Mouse (Mus musculus) forebrain, postnatal 0 days (tissue): ENCODE measurements around the gene Ptger2. TPM values are rescaled to one million over a fixed set of nuclear protein-coding genes. Genes with fewer than 3 reads are reported as not detected.

ENCODE experiments used
- ATAC-seq: fragments of 200-750 bp; cut with Nextera tagmentation; 2 replicates; pipeline ENCODE4 v1.8.0; 2017; ENCODE audit warnings: mild to moderate bottlenecking, moderate library complexity
- DNase-seq: peaks from one replicate; pipeline ENCODE4 v3.0.0-alpha.2; 2015
- H3K27ac ChIP-seq: fragments of 300-500 bp; sonication (generic); 2 replicates; pipeline ENCODE4 v1.5.1; 2014; ENCODE audit warnings: low read depth, mild to moderate bottlenecking, antibody characterized with exemption, low read length, moderate library complexity, mixed read lengths
- H3K27me3 ChIP-seq: fragments of 300-500 bp; sonication (generic); 2 replicates; pipeline ENCODE4 v1.6.1; 2014; ENCODE audit warnings: mild to moderate bottlenecking, low read length, mixed read lengths; ENCODE audit not compliant: insufficient read depth
- H3K36me3 ChIP-seq: fragments of 300-500 bp; sonication (generic); 2 replicates; pipeline ENCODE4 v1.6.1; 2014; ENCODE audit warnings: mild to moderate bottlenecking, moderate library complexity; ENCODE audit not compliant: insufficient read depth
- H3K4me1 ChIP-seq: fragments of 300-500 bp; sonication (generic); 2 replicates; pipeline ENCODE4 v1.6.1; 2014; ENCODE audit warnings: antibody characterized with exemption; ENCODE audit not compliant: insufficient read depth
- H3K4me2 ChIP-seq: fragments of 300-500 bp; sonication (generic); 2 replicates; pipeline ENCODE4 v1.6.1; 2014; ENCODE audit warnings: low read depth, mild to moderate bottlenecking, moderate library complexity
- H3K4me3 ChIP-seq: fragments of 300-500 bp; sonication (generic); 2 replicates; pipeline ENCODE4 v1.5.1; 2014; ENCODE audit warnings: low read depth, low read length, mixed read lengths
- H3K9ac ChIP-seq: fragments of 300-500 bp; sonication (generic); 2 replicates; pipeline ENCODE4 v1.6.1; 2014; ENCODE audit warnings: mild to moderate bottlenecking
- H3K9me3 ChIP-seq: fragments of 300-500 bp; sonication (generic); 2 replicates; pipeline ENCODE4 v1.6.1; 2016; ENCODE audit warnings: low read length
- CTCF ChIP-seq: sonication (generic); IDR thresholded peaks from 2 replicates; pipeline ENCODE4 v1.5.1; 2016; ENCODE audit warnings: antibody characterized with exemption, control low read depth, low read depth
- WGBS: fragments of 180-500 bp; shearing (Covaris S2); extraction: QIAGEN DNeasy Blood & Tissue Kit; methylation state at CpG from one replicate; pipeline ENCODE4 v1.1.7; 2014; 5-methylcytosine and 5-hydroxymethylcytosine counted together
- microRNA counts: library from miRNA; unstranded; fragments of <30 nt; microRNA quantifications from one replicate; lab custom pipeline; 2015
- microRNA-seq, 2 experiments: library from miRNA; unstranded; fragments of <30 nt; microRNA quantifications; one replicate each; pipeline ENCODE4; 2016
- polyA plus RNA-seq: library from polyadenylated mRNA; unstranded; fragments of >200 nt; fragmentation: Nextera tagmentation; extraction: Ambion mirVana; gene quantifications from 2 replicates; pipeline ENCODE4 v1.2.1, GENCODE M21; 2015
- total RNA-seq: library from RNA; depleted of rRNA; stranded (reverse); fragments of >200 nt; gene quantifications from 2 replicates; pipeline ENCODE4 v1.2.3, GENCODE M21; 2014; rRNA removed

Ptger2 gene
- total and polyA plus RNA-seq, 2 experiments from 2014 or later, result 0.46 to 1.2 TPM

GRCm38 (mm10) chr14:45048128-45048527, 60.1 kb downstream of the Ptger2 start:
- H3K27ac ChIP-seq, result no peak overlapping the region

GRCm38 (mm10) chr14:45049689-45050418, 61.9 kb downstream of the Ptger2 start:
- 71% methylated on average over 7 of the region's 7 CpGs for WGBS
- peak; percentile 36 for ATAC-seq
- no peak overlapping the region for H3K9ac ChIP-seq
- no peaks in the 10 kb centered on the region for H3K4me1 ChIP-seq
- no peaks in the 10 kb centered on the region for H3K9me3 ChIP-seq
- no peaks in the 10 kb centered on the region for H3K36me3 ChIP-seq
- H3K27ac ChIP-seq, result no peak overlapping the region
- no peak overlapping the region for H3K4me2 ChIP-seq
- H3K4me3 ChIP-seq, result no peak overlapping the region
- TF ChIP-seq CTCF, result no peak
- H3K27me3 ChIP-seq, result no peaks in the 10 kb centered on the region
- peak; percentile 7 for DNase-seq

More at GRCm38 (mm10) chr14:45048128-45048527, 60.1 kb downstream of the Ptger2 start:
- 73% methylated on average over 2 of the region's 2 CpGs for WGBS
- Histone ChIP-seq H3K4me3 (no peak overlapping the region), H3K36me3 (no peaks in the 10 kb centered on the region), H3K4me1 (no peaks in the 10 kb centered on the region), H3K9me3 (no peaks in the 10 kb centered on the region), H3K27me3 (no peaks in the 10 kb centered on the region), H3K9ac (no peak overlapping the region), H3K4me2 (no peak overlapping the region)
- ATAC-seq (no peak), DNase-seq (no peak)
- TF ChIP-seq CTCF, result no peak

GRCm38 (mm10) chr14:45050419-45050776, 62.4 kb downstream of the Ptger2 start:
- H3K4me3 ChIP-seq, result no peak overlapping the region
- ATAC-seq, result peak; percentile 23
- H3K4me1 ChIP-seq, result no peaks in the 10 kb centered on the region
- no peak for DNase-seq
- H3K9ac ChIP-seq, result no peak overlapping the region
- no peak overlapping the region for H3K27ac ChIP-seq
- WGBS, result 75% methylated on average over 1 of the region's 1 CpGs
- H3K4me2 ChIP-seq, result no peak overlapping the region
- no peaks in the 10 kb centered on the region for H3K9me3 ChIP-seq
- H3K36me3 ChIP-seq, result no peaks in the 10 kb centered on the region
- no peaks in the 10 kb centered on the region for H3K27me3 ChIP-seq
- no peak for TF ChIP-seq CTCF

GRCm38 (mm10) chr14:45051116-45051515, 63.1 kb downstream of the Ptger2 start:
- no peak for DNase-seq
- no peaks in the 10 kb centered on the region for H3K4me1 ChIP-seq
- H3K27ac ChIP-seq, result no peak overlapping the region
- no peaks in the 10 kb centered on the region for H3K9me3 ChIP-seq
- no peaks in the 10 kb centered on the region for H3K27me3 ChIP-seq
- 92% methylated on average over 7 of the region's 7 CpGs for whole genome bisulfite sequencing
- no peak for ATAC-seq
- H3K9ac ChIP-seq, result no peak overlapping the region
- no peaks in the 10 kb centered on the region for H3K36me3 ChIP-seq
- TF ChIP-seq CTCF, result no peak
- no peak overlapping the region for H3K4me3 ChIP-seq
- no peak overlapping the region for H3K4me2 ChIP-seq

MicroRNA genes within 50 kb of the gene (microRNA counts, 519-probe panel; counts per million panel counts)
- microRNA mmu-miR-327 (lab: Ali Mortazavi, UCI), result not detected

Small RNA genes within 50 kb of the gene (microRNA-seq; reads per million reads assigned to microRNA genes)
- 0 reads per million in 2 experiments for gene Mir327

Other genes with a start within 250 kb of the Ptger2 start
- not detected in 2 replicates for gene Gm8267, start 237.9 kb upstream of the Ptger2 start, total RNA-seq
- not detected in 2 replicates for gene Gm8267, start 237.9 kb upstream of the Ptger2 start, polyA plus RNA-seq
- 1.1 and 2.2 TPM in 2 replicates for gene Ptgdr, start 128.8 kb upstream of the Ptger2 start, total RNA-seq
- gene Ptgdr, start 128.8 kb upstream of the Ptger2 start, polyA plus RNA-seq, result 0.67 and 0.69 TPM in 2 replicates
- gene Gpr137c, start 231.5 kb downstream of the Ptger2 start, total RNA-seq, result 38.7 and 42.8 TPM in 2 replicates
- 7.2 and 9.4 TPM in 2 replicates for gene Gpr137c, start 231.5 kb downstream of the Ptger2 start, polyA plus RNA-seq
- gene Txndc16, start 232.1 kb downstream of the Ptger2 start, total RNA-seq, result 51.9 and 61.2 TPM in 2 replicates
- gene Txndc16, start 232.1 kb downstream of the Ptger2 start, polyA plus RNA-seq, result 26.1 and 32.5 TPM in 2 replicates